Mouse (Mus musculus) ES-Bruce4 (cell line): ENCODE data around the gene 5730522E02Rik. TPM values are rescaled to one million over a fixed set of nuclear protein-coding genes. Genes with fewer than 3 reads are reported as not detected.

ENCODE experiments used
- H3K27ac ChIP-seq: 2 replicates; pipeline ENCODE4 v1.5.1; 2012; ENCODE audit warnings: low read length, inconsistent platforms; ENCODE audit not compliant: insufficient read depth
- H3K27me3 ChIP-seq: 2 replicates; pipeline ENCODE4 v1.6.1; 2012; ENCODE audit warnings: mild to moderate bottlenecking, low read length, inconsistent platforms; ENCODE audit not compliant: control insufficient read depth, poor library complexity, insufficient read depth, severe bottlenecking
- H3K36me3 ChIP-seq: 2 replicates; pipeline ENCODE4 v1.6.1; 2012; ENCODE audit warnings: inconsistent platforms, mild to moderate bottlenecking, low read length, moderate library complexity; ENCODE audit not compliant: control insufficient read depth, poor library complexity, insufficient read depth, severe bottlenecking
- H3K4me1 ChIP-seq: one replicate; pipeline ENCODE4 v1.8.1; 2011; ENCODE audit warnings: low read length; ENCODE audit not compliant: control insufficient read depth, insufficient read depth
- H3K4me3 ChIP-seq: 2 replicates; pipeline ENCODE4 v1.5.1; 2011; ENCODE audit warnings: low read depth, mild to moderate bottlenecking, low read length
- H3K9ac ChIP-seq: 2 replicates; pipeline ENCODE4 v1.6.1; 2012; ENCODE audit warnings: low read depth, mild to moderate bottlenecking, inconsistent platforms; ENCODE audit not compliant: poor library complexity, severe bottlenecking
- H3K9me3 ChIP-seq: replicated peaks from 2 replicates; pipeline ENCODE4 v1.6.1; 2012; ENCODE audit warnings: mild to moderate bottlenecking, low read length, inconsistent platforms; ENCODE audit not compliant: control insufficient read depth, poor library complexity, insufficient read depth, severe bottlenecking
- CTCF ChIP-seq: IDR thresholded peaks from one replicate; pipeline ENCODE4 v1.8.1; 2011; ENCODE audit warnings: low read depth, low read length
- EP300 ChIP-seq: IDR thresholded peaks from 2 replicates; pipeline ENCODE4 v1.6.1; 2011; ENCODE audit warnings: low read depth, low read length; ENCODE audit not compliant: insufficient read depth
- POLR2A ChIP-seq: IDR thresholded peaks from one replicate; pipeline ENCODE4 v1.8.1; 2011; ENCODE audit warnings: low read length; ENCODE audit not compliant: insufficient read depth
- polyA plus RNA-seq: library from polyadenylated mRNA; stranded (reverse); fragments of >200 nt; gene quantifications from 2 replicates; pipeline ENCODE4 v1.2.4, GENCODE M21; 2011; ENCODE audit warnings: low read depth; ENCODE audit not compliant: missing spikeins, insufficient read depth, insufficient read length

5730522E02Rik gene
- polyA plus RNA-seq, 1 experiment = not detected

DNA sequence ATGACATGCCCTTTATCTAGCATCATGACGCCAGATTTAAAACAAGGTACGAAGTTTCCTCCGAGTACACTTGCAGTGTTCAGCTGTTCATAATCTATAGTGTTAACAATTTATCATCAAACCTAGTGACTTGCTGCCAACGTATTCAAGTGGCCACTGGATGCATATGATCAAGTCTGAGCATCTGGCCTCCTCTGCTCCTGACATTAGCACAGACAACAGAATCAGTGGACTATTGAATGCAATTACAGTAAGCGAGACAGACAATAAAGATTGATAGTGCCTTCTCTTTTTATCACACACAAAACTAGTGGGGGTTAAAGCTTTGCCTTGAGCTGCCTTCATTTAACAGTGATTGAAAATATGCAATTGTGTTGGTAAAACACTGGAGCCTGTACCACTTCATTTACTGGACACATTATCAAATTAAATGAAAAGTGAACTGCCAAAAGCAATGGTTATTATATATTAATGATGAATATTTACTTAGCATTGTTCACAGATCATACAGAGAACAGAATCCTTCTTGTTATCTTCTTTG lies 231.8 kb downstream of the 5730522E02Rik start:
- TF ChIP-seq POLR2A (no peak), CTCF (no peak), EP300 (no peak)
- Histone ChIP-seq H3K27ac (no peak overlapping the region), H3K36me3 (no peaks in the 10 kb centered on the region), H3K9ac (no peak overlapping the region), H3K4me3 (no peak overlapping the region), H3K4me1 (no peaks in the 10 kb centered on the region), H3K27me3 (no peaks in the 10 kb centered on the region), H3K9me3 (no peaks in the 10 kb centered on the region)

- Histone ChIP-seq H3K4me1 (no peaks in the 10 kb centered on the region), H3K4me3 (no peak overlapping the region), H3K9ac (no peak overlapping the region), H3K27ac (no peak overlapping the region), H3K36me3 (no peaks in the 10 kb centered on the region), H3K27me3 (no peaks in the 10 kb centered on the region), H3K9me3 (no peaks in the 10 kb centered on the region)
- TF ChIP-seq POLR2A (no peak), CTCF (no peak), EP300 (no peak)
Measured at GRCm38 (mm10) chr11:25941504-25941903, 269.1 kb downstream of the 5730522E02Rik start.

GRCm38 (mm10) chr11:25940716-25941294 lies 269.8 kb downstream of the 5730522E02Rik start:
- Histone ChIP-seq H3K9me3 (no peaks in the 10 kb centered on the region), H3K4me1 (no peaks in the 10 kb centered on the region), H3K4me3 (no peak overlapping the region), H3K36me3 (no peaks in the 10 kb centered on the region), H3K27ac (no peak overlapping the region), H3K9ac (no peak overlapping the region), H3K27me3 (no peaks in the 10 kb centered on the region)
- no peak for TF ChIP-seq CTCF
- no peak for TF ChIP-seq POLR2A
- TF ChIP-seq EP300 = no peak

DNA sequence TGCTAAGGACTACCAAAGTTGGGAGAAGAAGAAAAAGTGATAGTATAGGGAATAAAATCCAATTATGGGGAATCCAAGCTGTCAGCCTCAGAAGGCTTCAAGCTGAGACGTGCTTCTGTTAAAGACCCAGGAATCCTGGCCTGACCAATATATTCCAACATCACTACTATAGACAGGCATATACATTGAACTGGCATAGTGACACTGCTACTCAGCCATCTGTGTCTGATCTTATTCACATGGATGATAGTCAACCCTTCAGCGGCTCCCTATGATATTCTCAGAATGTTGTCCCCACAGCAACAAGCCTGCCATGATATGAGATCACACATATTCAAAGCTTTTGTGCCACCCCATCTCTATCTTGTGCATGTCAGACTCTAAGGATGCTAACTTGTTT lies 284.3 kb downstream of the 5730522E02Rik start:
- TF ChIP-seq CTCF (no peak), EP300 (no peak), POLR2A (no peak)
- H3K4me1 ChIP-seq = no peaks in the 10 kb centered on the region
- no peak overlapping the region for H3K27ac ChIP-seq
- H3K4me3 ChIP-seq = no peak overlapping the region
- H3K9ac ChIP-seq = no peak overlapping the region
- H3K36me3 ChIP-seq = no peaks in the 10 kb centered on the region
- no peaks in the 10 kb centered on the region for H3K9me3 ChIP-seq
- no peaks in the 10 kb centered on the region for H3K27me3 ChIP-seq

- H3K36me3 ChIP-seq = no peaks in the 10 kb centered on the region
- no peak overlapping the region for H3K27ac ChIP-seq
- TF ChIP-seq CTCF (no peak), EP300 (no peak), POLR2A (no peak)
- no peak overlapping the region for H3K4me3 ChIP-seq
- H3K9ac ChIP-seq = no peak overlapping the region
- H3K9me3 ChIP-seq = no peaks in the 10 kb centered on the region
- no peaks in the 10 kb centered on the region for H3K4me1 ChIP-seq
- no peaks in the 10 kb centered on the region for H3K27me3 ChIP-seq
Measured at GRCm38 (mm10) chr11:25902321-25902720, 308.2 kb downstream of the 5730522E02Rik start.

- TF ChIP-seq EP300 (no peak), POLR2A (no peak), CTCF (no peak)
- no peaks in the 10 kb centered on the region for H3K27me3 ChIP-seq
- no peaks in the 10 kb centered on the region for H3K4me1 ChIP-seq
Measured at GRCm38 (mm10) chr11:25901666-25902065, 308.9 kb downstream of the 5730522E02Rik start.

More at GRCm38 (mm10) chr11:25901666-25902065, 308.9 kb downstream of the 5730522E02Rik start:
- H3K27ac ChIP-seq = no peak overlapping the region
- no peaks in the 10 kb centered on the region for H3K36me3 ChIP-seq
- no peak overlapping the region for H3K4me3 ChIP-seq
- H3K9me3 ChIP-seq = no peaks in the 10 kb centered on the region
- no peak overlapping the region for H3K9ac ChIP-seq
